Mouse (Mus musculus): Measurements from ENCODE around the gene Lipc.

Lipc gene

DNA sequence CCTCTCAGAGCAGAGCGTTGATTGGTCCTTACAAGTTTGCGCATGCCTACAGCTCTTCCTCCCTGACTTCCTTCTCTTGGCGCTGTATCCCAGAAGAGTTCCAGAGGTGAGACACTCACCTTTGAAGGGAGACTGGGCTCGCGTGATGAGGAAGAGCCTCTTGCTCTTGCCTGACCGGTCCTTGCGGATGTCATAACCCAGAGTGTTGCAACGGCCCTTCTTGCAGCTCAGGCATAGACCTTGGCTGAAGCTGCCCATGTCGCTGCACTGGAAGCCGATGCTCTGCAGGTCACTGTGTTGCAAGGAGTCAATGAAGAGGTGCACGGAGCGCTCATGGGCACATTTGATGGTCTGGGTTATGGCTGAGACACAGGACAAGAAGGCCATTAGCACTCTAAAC, 139.5 kb downstream of the Lipc start:
- no peak for DNase-seq

DNA sequence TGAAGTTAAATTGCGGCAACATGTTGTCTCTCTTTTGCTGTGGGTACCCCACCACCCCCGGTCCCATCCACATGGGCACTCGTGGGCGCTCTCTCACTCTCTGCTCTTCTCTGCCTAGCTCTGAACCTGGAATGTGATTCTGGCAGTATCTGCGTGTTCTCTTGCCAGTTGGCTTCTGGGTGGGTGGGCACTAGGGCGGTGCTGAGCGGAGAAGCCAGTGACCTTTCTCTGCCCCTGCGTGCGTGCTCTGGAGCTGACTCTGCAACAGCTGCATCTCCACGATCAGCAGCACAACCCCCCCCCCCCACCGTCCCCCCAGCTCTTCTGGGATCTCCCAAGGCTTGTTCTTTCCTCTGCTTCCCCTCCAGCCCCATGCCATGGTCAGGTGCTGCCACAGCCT, 144.3 kb downstream of the Lipc start:
- no peak for DNase-seq

DNA sequence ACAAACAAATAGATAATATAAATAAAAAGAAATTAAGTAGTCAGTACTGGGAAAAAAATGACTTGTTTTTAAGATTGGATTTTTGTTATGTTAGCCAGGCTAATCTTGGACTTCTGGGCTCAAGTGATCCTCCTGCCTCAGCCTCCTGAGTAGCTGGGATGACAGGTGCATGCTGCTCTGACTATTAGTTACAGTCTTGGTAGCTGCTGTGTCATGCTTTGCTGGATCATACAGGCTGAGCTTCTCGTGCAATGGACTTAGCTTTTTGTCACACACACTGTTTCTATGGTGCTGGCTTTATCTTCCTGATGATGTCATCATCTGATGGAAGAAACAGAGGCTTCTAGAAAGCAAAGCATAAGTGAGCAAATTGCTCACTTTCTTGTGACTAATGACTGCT, 146.0 kb downstream of the Lipc start:
- DNase-seq = no peak

DNA sequence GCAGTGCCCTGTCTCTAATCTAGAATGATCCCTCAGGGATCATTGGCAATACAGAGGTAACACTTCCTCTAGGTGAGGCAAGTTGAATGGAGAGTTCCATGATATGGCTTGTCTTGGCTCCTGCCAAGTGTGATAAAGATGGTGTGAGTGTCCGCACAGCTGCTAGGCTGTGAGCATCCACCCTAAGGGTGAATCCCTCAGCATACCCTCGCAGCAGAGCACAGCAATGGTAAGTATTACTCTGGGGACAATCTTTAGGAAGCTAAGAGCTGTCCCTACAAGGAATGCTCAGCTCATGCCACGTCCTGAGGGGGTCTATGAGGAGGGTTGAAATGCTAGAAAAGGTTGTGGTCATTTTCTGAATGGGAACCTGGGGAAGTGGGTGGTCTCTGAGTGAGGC, 149.2 kb downstream of the Lipc start:
- no peak for DNase-seq

DNA sequence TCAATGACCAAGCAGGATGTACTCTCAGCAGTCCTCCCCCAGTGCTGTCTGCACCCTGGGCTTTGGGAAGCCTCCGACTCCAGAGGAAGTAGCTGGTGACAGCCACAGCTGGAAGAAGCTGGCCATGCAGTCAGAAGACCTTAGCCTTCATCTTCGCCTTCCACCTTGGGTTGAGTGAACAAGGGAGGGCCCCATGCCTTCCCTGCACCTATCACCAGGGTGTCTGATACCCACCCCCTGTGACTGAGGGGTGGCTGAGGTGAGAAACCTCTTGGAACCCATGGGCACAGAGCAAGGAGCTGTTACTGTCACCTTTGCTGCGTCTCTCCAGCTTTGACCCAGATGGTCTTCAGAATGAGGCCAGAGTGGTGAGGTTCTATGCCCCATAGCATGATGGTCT, 150.3 kb downstream of the Lipc start:
- no peak for DNase-seq

DNA sequence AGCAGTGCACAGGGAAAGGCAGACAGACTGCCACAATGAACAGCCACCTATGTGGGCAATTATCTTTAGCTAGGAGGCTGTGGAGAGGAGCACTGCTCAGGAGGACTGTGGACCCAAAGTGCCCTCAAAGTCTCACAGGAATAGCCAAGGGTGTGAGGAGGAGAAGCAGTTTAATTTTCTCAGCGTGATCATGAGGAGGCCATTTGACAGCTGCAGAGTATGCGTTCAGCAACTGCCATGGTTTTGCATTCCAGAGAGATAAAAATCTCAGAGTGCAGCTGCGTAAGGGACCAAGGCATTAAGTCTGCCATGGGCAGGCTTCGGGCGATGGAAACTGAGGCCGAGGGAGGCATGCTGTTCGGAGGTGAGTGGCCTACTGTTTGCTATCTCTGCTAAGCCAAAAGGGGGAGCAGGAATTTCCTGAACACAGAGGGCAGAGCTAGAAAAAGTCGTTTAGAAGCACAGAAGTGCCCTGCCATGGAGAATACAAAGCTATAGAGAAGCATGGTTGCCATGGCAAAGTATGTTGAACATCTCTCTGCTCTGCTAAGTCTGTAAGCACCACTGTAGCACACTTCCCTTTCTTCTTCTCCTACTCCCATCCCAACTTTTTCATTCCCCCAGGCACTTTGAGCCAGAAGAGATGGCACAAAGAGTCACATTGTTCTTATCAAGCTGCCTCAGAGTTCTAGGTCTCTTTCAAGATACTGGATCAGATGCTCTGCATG, 151.3 kb downstream of the Lipc start:
- no peak for DNase-seq

DNA sequence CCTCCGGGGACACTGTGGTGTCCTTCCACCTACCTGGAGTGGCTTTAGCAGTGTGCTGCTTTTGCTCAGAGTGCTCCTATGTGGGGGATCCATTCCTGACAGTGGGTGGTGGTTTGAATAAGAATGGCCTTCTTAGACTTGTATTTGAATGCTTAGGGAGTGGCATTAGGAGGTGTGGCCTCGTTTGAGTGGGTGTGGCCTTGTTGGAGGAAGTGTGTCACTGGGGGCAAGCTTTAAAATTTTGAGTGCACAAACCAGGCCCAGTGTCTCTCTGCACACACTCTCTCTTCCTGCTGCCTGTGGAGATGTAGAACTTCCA, 156.6 kb downstream of the Lipc start:
- DNase-seq = no peak

DNA sequence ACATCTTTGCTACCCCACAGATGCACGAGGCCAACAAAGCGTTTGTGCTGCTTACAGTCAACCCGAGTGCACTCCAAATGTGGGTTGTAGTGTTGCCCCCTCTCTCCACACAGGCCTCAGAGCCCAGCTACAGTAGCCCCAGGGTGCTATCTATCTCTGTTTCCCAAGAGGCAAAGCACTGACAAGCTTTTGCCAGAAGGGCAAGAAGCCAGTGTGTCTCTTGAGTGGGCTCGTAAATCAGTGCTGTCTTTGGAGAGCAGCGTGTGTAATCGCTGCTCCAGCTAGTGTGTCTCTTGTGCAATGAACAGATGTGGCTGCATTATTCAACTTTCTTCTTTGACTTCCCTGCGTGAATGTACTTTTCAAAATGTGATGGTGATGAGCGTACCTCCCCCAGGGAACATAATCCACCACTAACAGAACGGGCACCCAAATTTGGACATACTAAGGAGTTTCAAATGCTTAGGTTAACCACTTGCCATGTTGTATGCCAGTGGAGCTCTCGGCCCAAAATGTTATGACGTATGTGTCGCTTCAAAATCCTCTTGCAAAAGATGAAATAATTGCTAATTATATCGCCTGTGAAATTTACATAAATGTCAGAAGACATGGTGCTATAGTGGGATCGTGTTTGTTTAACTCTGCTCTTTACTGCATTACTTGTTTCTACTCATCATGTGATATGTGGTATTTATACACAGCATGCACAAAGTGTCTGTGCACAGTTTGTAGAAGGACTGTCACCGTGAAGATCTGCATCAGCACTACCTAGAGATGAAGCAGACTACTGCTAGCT, 157.2 kb downstream of the Lipc start:
- no peak for DNase-seq

DNA sequence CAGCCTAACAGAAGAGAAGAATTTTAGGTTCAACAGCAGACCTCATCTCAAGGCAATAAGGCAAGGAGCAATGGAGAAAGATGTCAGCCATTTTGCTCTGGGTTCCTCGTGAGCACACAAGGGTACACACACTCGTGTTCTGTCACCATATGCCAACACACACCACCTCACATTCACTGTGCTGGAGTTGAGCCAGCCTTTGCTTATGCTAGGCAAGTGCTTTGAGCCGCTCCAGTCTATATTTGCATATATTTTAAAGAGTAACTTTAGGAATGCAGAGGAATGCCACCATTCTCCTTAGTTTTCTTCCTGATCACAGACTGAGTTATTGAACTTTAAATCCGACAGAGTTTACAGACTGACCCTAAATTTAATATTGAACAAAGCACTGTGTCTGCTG, 161.4 kb downstream of the Lipc start:
- DNase-seq = no peak

DNA sequence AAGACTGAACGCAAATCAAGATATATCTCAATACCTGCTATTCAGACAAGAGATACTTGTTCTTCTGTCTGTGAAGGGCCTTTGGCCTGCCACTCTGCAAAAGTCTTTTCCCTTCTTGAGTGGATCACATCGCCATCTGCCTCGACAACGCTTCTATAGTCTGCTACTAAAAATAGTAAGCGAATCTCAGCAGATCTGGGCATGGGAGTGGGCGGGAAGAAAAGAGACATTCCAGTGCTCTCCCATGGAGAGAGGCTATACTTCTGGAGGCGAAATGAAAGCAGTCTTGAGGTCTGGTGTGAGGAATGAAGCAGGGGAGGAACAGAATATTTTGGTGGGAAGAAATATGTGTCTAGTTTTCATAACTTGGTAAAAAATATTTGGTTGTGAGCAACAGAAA, 163.3 kb downstream of the Lipc start:
- DNase-seq = no peak

DNA sequence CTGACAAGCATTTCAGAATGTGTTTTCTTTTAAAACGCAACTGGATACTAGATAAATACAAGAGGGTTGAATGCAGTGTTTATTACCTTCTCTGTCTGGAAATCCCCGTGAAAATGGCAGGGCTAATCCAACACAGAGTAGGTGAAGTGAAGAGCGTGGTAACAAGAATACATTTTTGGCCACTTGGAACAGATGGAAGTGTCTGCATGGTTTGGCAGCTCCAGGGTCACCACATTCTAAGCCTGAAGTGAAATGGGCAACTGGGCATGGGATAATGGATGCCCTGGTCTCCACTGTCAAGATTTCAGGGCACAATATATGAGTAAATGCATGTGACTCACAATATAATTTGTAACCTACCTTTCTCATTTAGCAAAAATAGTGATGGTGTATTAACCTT, 169.8 kb downstream of the Lipc start:
- no peak for DNase-seq

DNA sequence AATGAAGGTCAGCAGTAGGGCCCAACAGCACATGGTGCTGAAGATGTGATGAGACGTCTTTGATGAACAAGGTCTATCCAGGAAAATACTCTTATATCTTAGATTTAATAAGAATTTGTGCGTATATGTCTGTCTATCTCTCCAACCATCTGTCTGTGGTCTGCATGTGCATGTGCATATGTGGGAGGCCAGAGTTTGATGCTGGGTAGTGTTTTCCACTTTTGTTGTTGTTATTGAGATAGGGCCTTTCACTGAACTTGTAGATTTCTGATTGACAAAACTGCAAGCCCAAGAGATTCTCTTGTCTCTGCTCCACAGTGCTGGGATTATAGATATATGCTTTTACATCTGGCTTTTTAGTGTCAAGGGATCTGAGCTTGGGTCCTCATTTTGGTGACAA, 176.5 kb downstream of the Lipc start:
- no peak for DNase-seq

DNA sequence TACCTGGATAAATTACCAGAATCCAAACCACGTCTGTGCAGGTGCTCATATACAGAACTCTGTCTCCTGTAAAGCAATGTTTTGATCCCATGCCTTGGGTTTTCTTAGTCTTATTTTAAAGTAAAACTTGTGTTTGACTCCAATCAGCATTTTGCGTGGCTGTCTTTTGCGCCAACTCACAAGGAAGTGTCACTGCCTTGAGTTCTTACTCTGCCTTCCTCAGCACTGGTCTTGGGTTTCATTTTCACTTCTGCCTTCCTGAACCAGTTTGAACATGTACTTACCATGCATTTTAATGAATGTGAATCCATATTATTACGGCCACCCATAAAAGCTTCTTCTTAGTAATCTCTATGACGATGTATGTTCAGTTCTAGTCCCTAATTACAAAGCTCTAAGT, 191.1 kb downstream of the Lipc start:
- DNase-seq = peak in 1 of 2 experiments; percentile 11

DNA sequence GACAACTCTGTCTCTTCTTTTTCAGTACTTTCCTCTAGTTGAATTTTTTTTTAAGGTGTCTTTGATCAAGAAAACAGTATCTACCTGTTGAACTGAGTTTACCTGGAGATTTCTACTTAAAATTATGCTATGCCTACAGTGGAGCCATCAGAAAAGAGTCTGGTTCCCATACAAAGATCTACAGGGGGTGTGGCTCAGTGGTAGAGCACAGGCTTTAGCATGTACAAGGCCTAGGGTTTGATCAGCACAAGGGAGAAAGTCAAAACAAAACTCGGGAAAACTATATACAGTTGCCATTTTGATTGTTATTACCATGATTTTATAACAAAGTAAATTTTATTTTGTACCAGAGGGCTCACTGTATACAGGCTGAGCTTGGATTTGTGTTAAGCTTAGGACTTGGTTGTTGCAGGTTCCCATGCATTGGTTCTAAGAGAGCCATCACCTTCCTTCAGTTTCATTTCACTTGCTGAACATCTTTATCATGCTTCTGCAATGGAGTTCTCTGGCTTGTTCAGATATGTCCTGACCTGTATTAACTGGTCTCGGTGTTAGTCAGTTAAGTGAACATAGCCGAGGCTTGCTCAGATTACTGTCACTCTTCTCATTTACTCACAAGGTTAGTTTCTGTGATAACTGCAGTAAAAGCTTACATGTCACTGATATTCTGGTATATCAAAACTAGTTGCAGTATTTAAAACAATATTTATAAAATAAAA, 200.4 kb downstream of the Lipc start:
- DNase-seq = no peak

Measured in spleen, adult 18-20 months (tissue).